Mouse (Mus musculus) ES-E14 (cell line): ENCODE measurements around the gene Gm7073.

Experiments
- CHD2 ChIP-seq: IDR thresholded peaks from 2 replicates; pipeline ENCODE4 v1.6.1; 2014; ENCODE audit warnings: mild to moderate bottlenecking, low read depth, low read length, inconsistent platforms
- HCFC1 ChIP-seq: IDR thresholded peaks from 2 replicates; pipeline ENCODE4 v1.6.1; 2012; ENCODE audit warnings: low read length, inconsistent platforms, borderline replicate concordance; ENCODE audit not compliant: insufficient read depth
- MAFK ChIP-seq: IDR thresholded peaks from 2 replicates; pipeline ENCODE4 v1.6.1; 2014; ENCODE audit warnings: mild to moderate bottlenecking, low read depth, low read length, inconsistent platforms; ENCODE audit not compliant: insufficient read depth
- ZC3H11A ChIP-seq: IDR thresholded peaks from 2 replicates; pipeline ENCODE4 v1.6.1; 2012; ENCODE audit warnings: low read depth, mild to moderate bottlenecking, inconsistent platforms, low read length, borderline replicate concordance
- ZNF384 ChIP-seq: IDR thresholded peaks from 2 replicates; pipeline ENCODE4 v1.6.1; 2012; ENCODE audit warnings: low read depth, low read length, inconsistent platforms

- TF ChIP-seq ZC3H11A: no peak
- TF ChIP-seq CHD2: no peak
- no peak for TF ChIP-seq ZNF384
- no peak for TF ChIP-seq HCFC1
- no peak for TF ChIP-seq MAFK
Observed at GRCm38 (mm10) chrX:60403062-60403763, 135.8 kb downstream of the Gm7073 start.
